Mouse (Mus musculus): Measurements from ENCODE around the gene Tbx2. TPM values are rescaled to one million over a fixed set of nuclear protein-coding genes. Genes with fewer than 3 reads are reported as not detected.

Tbx2 gene
- polyA plus RNA-seq, 1 experiment from 2014 or later = 0.65 TPM

Other genes starting within 250 kb of the Tbx2 start
- gene Gm11444, start 17.8 kb downstream of the Tbx2 start, polyA plus RNA-seq (2016; fragmentation: Nextera tagmentation; extraction: Ambion mirVana) = not detected in 2 replicates
- gene Tbx4, start 53.9 kb downstream of the Tbx2 start, polyA plus RNA-seq (2016; fragmentation: Nextera tagmentation; extraction: Ambion mirVana) = 0.12 and 0.19 TPM in 2 replicates

All from midbrain, embryonic 12.5 days (tissue).